Mouse (Mus musculus) WW6 (cell line): Measurements from ENCODE around the gene Cubn.

Experiments used
- DNase-seq: peaks from one replicate; pipeline ENCODE4 v3.0.0-alpha.2; 2013; ENCODE audit warnings: low read depth, low spot score

Cubn gene

GRCm38 (mm10) chr2:13357885-13358552 is 133.6 kb downstream of the Cubn start:
- no peak for DNase-seq

DNA sequence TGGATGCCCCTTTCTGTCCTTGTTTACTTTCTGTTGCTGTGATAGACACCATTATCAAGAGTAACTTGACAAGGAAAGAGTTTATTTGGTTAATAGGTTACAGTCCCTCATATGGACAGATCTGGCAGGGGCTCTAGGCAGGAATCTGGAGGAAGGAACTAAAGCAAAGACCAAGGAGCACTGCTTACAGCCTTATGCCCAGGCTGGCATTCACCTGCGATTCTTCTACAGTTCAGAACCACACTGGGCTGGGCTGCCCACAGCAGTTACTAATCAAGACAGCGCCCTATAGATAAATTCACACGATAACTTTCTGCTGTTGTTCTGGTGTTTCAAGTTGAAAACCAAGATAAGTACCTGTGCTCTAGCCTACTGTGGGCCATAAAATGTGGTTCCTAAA is 138.8 kb downstream of the Cubn start:
- no peak for DNase-seq

- no peak for DNase-seq
These were observed 139.4 kb downstream of the Cubn start for GRCm38 (mm10) chr2:13352112-13352728.

- no peak for DNase-seq
These were observed 149.2 kb downstream of the Cubn start for GRCm38 (mm10) chr2:13342325-13342926.

DNA sequence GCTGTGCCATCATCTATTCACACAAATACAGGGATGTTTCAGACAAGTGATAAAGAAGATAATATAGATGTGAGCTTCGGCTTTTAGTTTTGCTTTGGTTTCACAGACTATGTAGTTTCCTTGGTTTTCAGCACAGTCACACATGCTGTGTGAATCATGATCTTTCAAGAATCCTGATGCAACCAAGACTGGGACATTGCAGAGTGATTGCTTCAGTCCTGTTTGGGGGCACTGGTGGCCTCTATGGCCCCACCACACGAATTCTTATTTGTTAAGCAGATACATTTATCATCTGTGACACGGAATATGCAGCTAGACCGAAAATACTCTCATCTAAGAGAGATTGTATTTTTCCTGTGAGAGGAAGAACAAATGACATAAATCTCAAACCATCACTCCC is 156.2 kb downstream of the Cubn start:
- DNase-seq: no peak

DNA sequence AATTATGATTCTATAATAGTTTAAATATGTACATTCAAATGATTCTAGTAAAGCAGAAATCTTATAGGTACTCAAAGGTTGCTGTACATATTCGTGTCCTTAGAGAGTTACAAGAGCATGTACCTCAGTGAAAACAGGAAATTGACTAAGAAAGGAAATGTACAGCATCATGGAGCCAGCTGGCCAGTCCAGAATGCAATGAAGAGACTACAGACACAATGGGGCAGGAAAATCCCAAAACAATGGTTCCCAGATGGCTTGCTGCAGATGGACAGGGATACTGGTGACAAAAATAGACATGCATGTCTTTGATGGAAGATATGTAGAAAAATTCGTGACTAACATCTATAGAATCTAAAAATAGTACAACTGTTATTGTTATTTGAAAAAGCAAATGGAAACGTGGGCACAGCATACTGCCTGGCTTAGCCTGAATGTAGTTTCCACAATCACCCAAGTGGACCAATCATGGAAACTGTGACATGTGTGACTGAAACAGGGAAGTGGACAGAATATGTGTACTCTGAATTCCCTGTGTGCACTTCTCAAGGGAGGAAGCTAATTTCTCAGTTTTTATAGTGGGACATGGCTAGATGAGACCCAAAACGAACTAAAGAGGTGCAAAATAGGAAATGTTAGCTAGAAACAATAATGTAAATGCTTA is 161.7 kb downstream of the Cubn start:
- DNase-seq: no peak

DNA sequence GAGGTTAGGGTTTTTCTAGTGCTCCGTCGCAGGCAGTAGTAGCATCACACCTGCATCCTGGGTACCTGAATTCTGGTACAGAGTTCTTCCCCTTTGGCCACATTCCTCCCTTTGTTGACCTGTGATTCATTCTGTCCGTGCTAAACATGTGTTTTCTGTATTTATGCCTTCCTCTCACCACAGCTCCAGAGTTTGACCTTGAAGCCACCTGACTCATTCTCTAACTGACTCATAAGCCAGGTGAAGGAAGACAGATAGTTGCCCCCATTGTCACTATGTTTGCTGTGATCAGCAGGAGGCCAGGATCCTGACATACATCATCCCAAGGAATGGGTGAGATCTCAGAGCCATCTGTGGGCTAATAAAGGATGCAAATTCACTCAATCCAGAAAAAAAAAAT is 188.2 kb downstream of the Cubn start:
- DNase-seq: no peak

GRCm38 (mm10) chr2:13299031-13299430 is 192.6 kb downstream of the Cubn start:
- no peak for DNase-seq

DNA sequence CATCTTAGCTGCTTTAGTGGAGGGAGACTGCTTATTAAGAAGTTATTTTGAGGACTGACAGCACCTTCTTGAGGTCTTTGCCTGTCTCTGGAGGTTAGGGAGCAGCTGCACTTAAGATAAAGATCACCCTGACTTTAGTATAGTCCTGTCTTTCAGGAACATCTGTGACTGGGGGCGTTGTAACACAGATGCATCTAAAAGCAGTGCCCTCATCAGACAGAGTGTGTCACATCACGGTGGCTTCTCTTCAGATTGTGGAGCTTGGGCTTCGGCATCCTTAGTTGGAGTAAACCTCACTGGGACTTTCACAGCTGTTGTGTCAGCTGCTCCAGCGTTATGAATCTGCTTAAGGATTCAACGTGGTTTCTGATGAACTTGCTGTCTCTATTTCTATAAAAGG is 193.9 kb downstream of the Cubn start:
- DNase-seq: no peak

- no peak for DNase-seq
These were observed 201.0 kb downstream of the Cubn start for GRCm38 (mm10) chr2:13290661-13291060.

DNA sequence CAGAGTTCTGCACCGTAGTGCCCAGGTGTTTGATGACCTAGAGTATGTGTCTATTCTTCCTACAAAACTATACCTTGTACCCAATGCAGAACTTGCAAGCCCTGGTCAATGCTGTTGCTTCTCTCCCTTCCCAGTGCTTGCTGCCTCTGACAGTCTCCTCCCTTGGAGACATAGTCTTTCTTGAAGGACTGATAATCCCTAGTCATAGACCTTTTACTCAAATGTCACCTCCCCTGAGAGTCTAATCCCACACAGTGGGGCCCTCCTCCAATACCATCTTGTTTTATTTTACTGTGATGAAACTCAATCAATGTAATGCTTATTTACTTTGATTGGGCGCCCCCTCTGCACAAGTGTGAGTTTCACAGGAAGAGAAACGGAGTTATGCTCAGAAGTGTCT is 201.5 kb downstream of the Cubn start:
- DNase-seq: no peak

GRCm38 (mm10) chr2:13278114-13278862 is 213.3 kb downstream of the Cubn start:
- DNase-seq: no peak

GRCm38 (mm10) chr2:13275874-13276273 is 215.7 kb downstream of the Cubn start:
- DNase-seq: no peak

GRCm38 (mm10) chr2:13271165-13271957 is 220.3 kb downstream of the Cubn start, which contains the start of gene Rsu1:
TSS of gene Rsu1 (minus strand) at chr2:13271415.
- peak; percentile 96 for DNase-seq

- DNase-seq: no peak
These were observed 220.9 kb downstream of the Cubn start for GRCm38 (mm10) chr2:13270736-13271135.

DNA sequence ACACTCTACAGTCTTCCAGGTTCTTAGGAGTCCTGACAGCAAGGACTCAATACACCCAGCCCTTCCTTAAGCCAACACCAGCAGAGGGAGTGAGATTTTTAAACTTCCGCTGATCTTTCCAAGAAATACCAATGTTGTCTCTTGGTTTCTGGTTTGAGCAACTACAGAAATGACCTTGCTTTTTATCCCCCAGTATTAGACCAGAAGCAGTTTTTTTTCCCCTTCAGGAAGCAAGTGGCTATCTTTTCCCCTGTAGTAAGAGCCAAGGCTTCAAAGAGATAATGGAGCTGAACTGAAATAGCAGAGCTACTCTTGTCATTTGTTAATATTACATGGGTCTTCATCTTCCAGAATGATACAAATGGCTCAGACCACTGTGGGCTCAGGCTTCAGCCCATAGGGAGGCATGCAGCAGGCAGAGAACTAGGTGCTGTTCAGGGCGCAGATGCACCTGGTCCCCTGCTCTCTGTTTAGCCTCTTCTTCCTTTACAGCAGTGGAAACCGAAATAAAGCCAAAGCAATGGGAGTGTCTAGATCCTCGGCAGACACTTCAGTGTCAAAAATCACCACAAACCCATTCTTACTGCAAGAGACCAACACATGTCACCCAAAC is 222.8 kb downstream of the Cubn start:
- DNase-seq: no peak

DNA sequence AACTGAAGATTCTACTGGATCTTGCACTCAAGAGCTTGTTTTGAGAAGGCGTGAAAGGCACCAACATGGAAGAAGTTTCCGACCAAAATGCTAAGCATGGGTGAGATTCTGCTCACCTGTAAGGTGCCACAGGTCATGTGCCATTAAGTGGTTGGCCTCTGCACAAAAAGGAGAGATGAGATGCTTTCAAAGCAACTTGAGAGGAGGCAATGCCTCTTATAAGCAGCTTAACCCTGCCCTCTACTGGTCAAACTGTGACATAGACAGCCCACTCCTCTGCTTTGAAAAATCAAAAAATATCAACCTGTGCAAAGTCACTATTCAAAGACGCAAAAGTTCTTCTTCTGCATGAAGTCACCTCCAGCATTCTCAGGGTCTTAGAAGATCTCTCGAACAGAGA is 226.7 kb downstream of the Cubn start:
- no peak for DNase-seq

- DNase-seq: no peak
These were observed 228.5 kb downstream of the Cubn start for GRCm38 (mm10) chr2:13263150-13263549.

DNA sequence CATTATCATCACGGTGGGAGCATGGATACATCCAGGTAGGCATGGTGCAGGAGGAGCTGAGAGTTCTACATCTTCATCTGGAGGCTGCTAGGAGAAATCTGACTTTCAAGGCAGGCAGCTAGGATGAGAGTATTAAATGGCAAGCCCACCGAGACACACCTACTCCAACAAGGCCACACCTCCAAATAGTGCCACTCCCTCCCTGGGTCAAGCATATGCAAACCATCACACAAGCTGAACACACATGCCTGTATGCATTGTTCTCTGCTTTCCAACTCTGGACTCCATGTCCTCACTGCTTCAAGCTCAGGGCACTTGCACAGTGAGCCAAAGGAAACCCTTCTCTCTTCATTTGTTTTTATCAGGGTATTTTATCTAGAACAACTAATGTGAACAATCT is 233.0 kb downstream of the Cubn start:
- DNase-seq: no peak

DNA sequence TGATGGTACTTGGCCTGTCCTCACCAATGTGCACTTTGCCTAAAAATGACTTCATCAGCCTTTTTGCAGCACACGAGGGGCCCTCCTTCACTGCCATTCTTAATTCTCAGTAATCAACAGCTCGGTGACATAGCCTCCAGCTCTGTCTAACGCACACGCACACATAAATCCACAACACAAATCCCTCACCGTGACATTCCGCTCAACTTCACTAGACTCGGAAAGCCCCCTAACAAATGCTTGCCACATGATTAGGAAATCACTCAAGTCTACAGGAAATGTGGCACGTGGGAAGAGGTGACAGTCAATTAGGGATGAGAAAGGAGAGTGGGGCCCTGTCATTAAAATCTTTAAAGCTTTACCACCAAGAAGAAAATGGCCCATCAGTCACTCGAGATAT is 250.9 kb downstream of the Cubn start:
- no peak for DNase-seq
